ENCODE assay signal across 15 mouse cellular contexts in genomic region chr1:98727354-98728015, GRCm38 (mm10).
"Had no signal": no experiment of that assay in that cellular context is flagged by ENCODE, and none has a peak within 500 bp of the region (broad histone marks: within the 10 kb centered on the region; RNA-seq: fewer than 3 reads in every experiment).

No protein-coding gene starts in this region.

- H3K9me3 ChIP-seq: liver, embryonic 15.5 days; midbrain, embryonic 12.5 days had no signal

- H3K4me1 ChIP-seq: liver, embryonic 15.5 days; midbrain, embryonic 12.5 days had no signal

- H3K9ac ChIP-seq: liver, embryonic 15.5 days; lung, embryonic 14.5 days; midbrain, embryonic 12.5 days had no signal

- DNase-seq: kidney, adult 11 months; kidney, adult 9 months; kidney, postnatal 4 days; left cerebral cortex, postnatal 4 days; lung, embryonic 14.5 days; lung, postnatal 10 days; lung, postnatal 4 days; right cerebral cortex, adult 18-20 months; right cerebral cortex, postnatal 25 days had no signal

- H3K27me3 ChIP-seq: liver, embryonic 15.5 days; midbrain, embryonic 12.5 days had no signal

- H3K4me2 ChIP-seq: liver, embryonic 11.5 days; liver, embryonic 15.5 days; lung, embryonic 14.5 days; midbrain, embryonic 12.5 days had no signal

- H3K27ac ChIP-seq: kidney, postnatal 0 days; layer of hippocampus, adult 2 months; liver, embryonic 15.5 days; midbrain, embryonic 12.5 days had no signal

- H3K4me3 ChIP-seq: layer of hippocampus, adult 2 months; liver, embryonic 15.5 days; midbrain, embryonic 12.5 days had no signal

- H3K36me3 ChIP-seq: liver, embryonic 15.5 days; midbrain, embryonic 12.5 days had no signal

- ATAC-seq: midbrain, embryonic 16.5 days had no signal
